Mouse (Mus musculus) MEL (cell line): Measurements from ENCODE around the gene Edn2. TPM values are rescaled to one million over a fixed set of nuclear protein-coding genes. Genes with fewer than 3 reads are reported as not detected.

Source experiments
- DNase-seq: peaks from one replicate; pipeline ENCODE4 v3.0.0; 2011; ENCODE audit warnings: low read depth, low spot score
- H3K27ac ChIP-seq: 2 replicates; pipeline ENCODE4 v1.5.1; 2012; ENCODE audit warnings: low read depth, mild to moderate bottlenecking, control low read depth, low read length, moderate library complexity; ENCODE audit not compliant: control insufficient read depth
- H3K27me3 ChIP-seq, 2 experiments: fragments of 150-350 bp in 1 of 2; sonication (generic) in 1 of 2; 2 replicates each; pipeline ENCODE4 v1.6.1; 2012; ENCODE audit warnings: low read length in 2 of 2, mild to moderate bottlenecking in 2 of 2, improper control_type of control experiment in 1 of 2, moderate library complexity in 1 of 2; ENCODE audit not compliant: insufficient read depth in 2 of 2, control insufficient read depth in 1 of 2
- H3K36me3 ChIP-seq, 2 experiments: 2 replicates each; pipeline ENCODE4 v1.6.1; 2012 to 2014; ENCODE audit warnings: low read length in 2 of 2, improper control_type of control experiment in 1 of 2, inconsistent platforms in 1 of 2, mild to moderate bottlenecking in 1 of 2; ENCODE audit not compliant: insufficient read depth in 2 of 2, control insufficient read depth in 1 of 2
- H3K4me1 ChIP-seq, 2 experiments: fragments of 150-350 bp in 1 of 2; sonication (generic) in 1 of 2; 2 replicates each; pipeline ENCODE4 v1.6.1; 2012; ENCODE audit warnings: low read length in 2 of 2, improper control_type of control experiment in 1 of 2, mild to moderate bottlenecking in 1 of 2; ENCODE audit not compliant: insufficient read depth in 2 of 2, control insufficient read depth in 1 of 2
- H3K4me3 ChIP-seq, 2 experiments: fragments of 150-350 bp in 1 of 2; sonication (generic) in 1 of 2; 2 replicates each; pipeline ENCODE4 v1.5.1; 2012; ENCODE audit warnings: low read depth in 2 of 2, low read length in 2 of 2, mild to moderate bottlenecking in 2 of 2, moderate library complexity in 2 of 2, control low read depth in 1 of 2, improper control_type of control experiment in 1 of 2; ENCODE audit not compliant: control insufficient read depth in 1 of 2, insufficient read depth in 1 of 2
- H3K79me2 ChIP-seq: 2 replicates; pipeline ENCODE4 v1.6.1; 2012; ENCODE audit warnings: mild to moderate bottlenecking, low read length, moderate library complexity; ENCODE audit not compliant: control insufficient read depth, poor library complexity, insufficient read depth
- H3K9ac ChIP-seq: 2 replicates; pipeline ENCODE4 v1.6.1; 2012; ENCODE audit warnings: low read depth, mild to moderate bottlenecking, control low read depth, low read length, moderate library complexity; ENCODE audit not compliant: control insufficient read depth, poor library complexity, severe bottlenecking
- H3K9me3 ChIP-seq: fragments of 150-350 bp; sonication (generic); replicated peaks from 2 replicates; pipeline ENCODE4 v1.6.1; 2012; ENCODE audit warnings: mild to moderate bottlenecking, low read length, improper control_type of control experiment, moderate library complexity; ENCODE audit not compliant: insufficient read depth
- BHLHE40 ChIP-seq: IDR thresholded peaks from 2 replicates; pipeline ENCODE4 v1.6.1; 2012; ENCODE audit warnings: low read depth, mild to moderate bottlenecking, inconsistent platforms, low read length, improper control_type of control experiment, borderline replicate concordance
- CHD2 ChIP-seq: IDR thresholded peaks from 2 replicates; pipeline ENCODE4 v1.6.1; 2011; ENCODE audit warnings: low read length, improper control_type of control experiment
- CTCF ChIP-seq, 3 experiments: IDR thresholded peaks in 2 of 3; conservative IDR thresholded peaks in 1 of 3; 2 replicates each; pipeline ENCODE4 v1.5.1; 2011 to 2012; ENCODE audit warnings: low read length in 3 of 3, low read depth in 2 of 3, mild to moderate bottlenecking in 2 of 3, improper control_type of control experiment in 1 of 3, inconsistent platforms in 1 of 3, mixed read lengths in 1 of 3, moderate library complexity in 1 of 3; ENCODE audit not compliant: control insufficient read depth in 1 of 3, insufficient read depth in 1 of 3, poor library complexity in 1 of 3, severe bottlenecking in 1 of 3
- E2F4 ChIP-seq: IDR thresholded peaks from 2 replicates; pipeline ENCODE4 v1.6.1; 2011; ENCODE audit warnings: low read depth, low read length, improper control_type of control experiment, borderline replicate concordance
- ELF1 ChIP-seq: IDR thresholded peaks from 2 replicates; pipeline ENCODE4 v1.6.1; 2014; ENCODE audit warnings: low read depth, mild to moderate bottlenecking, inconsistent platforms, low read length, improper control_type of control experiment, moderate library complexity
- GABPA ChIP-seq: IDR thresholded peaks from 2 replicates; pipeline ENCODE4 v1.6.1; 2012; ENCODE audit warnings: low read depth, mild to moderate bottlenecking, inconsistent platforms, low read length, improper control_type of control experiment, moderate library complexity
- GATA1 ChIP-seq: IDR thresholded peaks from 2 replicates; pipeline ENCODE4 v1.6.1; 2011; ENCODE audit warnings: low read depth, low read length, improper control_type of control experiment
- JUND ChIP-seq: IDR thresholded peaks from 2 replicates; pipeline ENCODE4 v1.6.1; 2011; ENCODE audit warnings: low read depth, mild to moderate bottlenecking, improper control_type of control experiment, low read length
- KAT2A ChIP-seq: conservative IDR thresholded peaks from 2 replicates; pipeline ENCODE4 v1.6.1; 2012; ENCODE audit warnings: low read depth, low read length, improper control_type of control experiment, inconsistent platforms
- MAX ChIP-seq: IDR thresholded peaks from 2 replicates; pipeline ENCODE4 v1.6.1; 2011; ENCODE audit warnings: low read length, improper control_type of control experiment
- MAZ ChIP-seq: IDR thresholded peaks from 2 replicates; pipeline ENCODE4 v1.6.1; 2012; ENCODE audit warnings: low read depth, mild to moderate bottlenecking, inconsistent platforms, low read length, improper control_type of control experiment
- MXI1 ChIP-seq: IDR thresholded peaks from 2 replicates; pipeline ENCODE4 v1.6.1; 2011; ENCODE audit warnings: mild to moderate bottlenecking, low read depth, low read length, improper control_type of control experiment
- MYC ChIP-seq: IDR thresholded peaks from 2 replicates; pipeline ENCODE4 v1.6.1; 2011; ENCODE audit warnings: low read depth, mild to moderate bottlenecking, low read length, improper control_type of control experiment, moderate library complexity
- NELFE ChIP-seq: IDR thresholded peaks from 2 replicates; pipeline ENCODE4 v1.6.1; 2011; ENCODE audit warnings: low read depth, low read length, improper control_type of control experiment
- POLR2A ChIP-seq, 2 experiments: IDR thresholded peaks; 2 replicates each; pipeline ENCODE4 v1.6.1; 2011 to 2012; ENCODE audit warnings: low read length in 2 of 2, mild to moderate bottlenecking in 2 of 2, control low read depth in 1 of 2, improper control_type of control experiment in 1 of 2, low read depth in 1 of 2, moderate library complexity in 1 of 2; ENCODE audit not compliant: control insufficient read depth in 1 of 2, insufficient read depth in 1 of 2, poor library complexity in 1 of 2
- POLR2AphosphoS2 ChIP-seq: IDR thresholded peaks from 2 replicates; pipeline ENCODE4 v1.6.1; 2011; ENCODE audit warnings: low read length, improper control_type of control experiment
- POLR2AphosphoS5 ChIP-seq: IDR thresholded peaks from 2 replicates; pipeline ENCODE4 v1.6.1; 2012; ENCODE audit warnings: low read depth, borderline replicate concordance, mild to moderate bottlenecking, inconsistent platforms, low read length, moderate library complexity, mixed read lengths
- RCOR1 ChIP-seq: IDR thresholded peaks from 2 replicates; pipeline ENCODE4 v1.6.1; 2012; ENCODE audit warnings: low read depth, mild to moderate bottlenecking, inconsistent platforms, low read length, improper control_type of control experiment
- SMC3 ChIP-seq: IDR thresholded peaks from 2 replicates; pipeline ENCODE4 v1.6.1; 2011; ENCODE audit warnings: low read depth, low read length, improper control_type of control experiment
- TAL1 ChIP-seq: IDR thresholded peaks from 2 replicates; pipeline ENCODE4 v1.6.1; 2012; ENCODE audit warnings: mild to moderate bottlenecking, inconsistent platforms, low read length, moderate library complexity, mixed read lengths
- TBP ChIP-seq: IDR thresholded peaks from 2 replicates; pipeline ENCODE4 v1.8.0; 2011; ENCODE audit warnings: low read depth, low read length, improper control_type of control experiment
- UBTF ChIP-seq: IDR thresholded peaks from 2 replicates; pipeline ENCODE4 v1.6.1; 2012; ENCODE audit warnings: low read depth, mild to moderate bottlenecking, inconsistent platforms, low read length, improper control_type of control experiment, moderate library complexity, borderline replicate concordance; ENCODE audit not compliant: insufficient read depth
- USF1 ChIP-seq: IDR thresholded peaks from 2 replicates; pipeline ENCODE4 v1.6.1; 2014; ENCODE audit warnings: low read depth, mild to moderate bottlenecking, inconsistent platforms, low read length, improper control_type of control experiment, moderate library complexity
- USF2 ChIP-seq, 2 experiments: IDR thresholded peaks; 2 replicates each; pipeline ENCODE4 v1.6.1; 2011 to 2012; ENCODE audit warnings: improper control_type of control experiment in 2 of 2, low read length in 2 of 2, borderline replicate concordance in 1 of 2, inconsistent platforms in 1 of 2, low read depth in 1 of 2, mild to moderate bottlenecking in 1 of 2; ENCODE audit not compliant: insufficient read depth in 1 of 2
- ZC3H11A ChIP-seq: IDR thresholded peaks from 2 replicates; pipeline ENCODE4 v1.6.1; 2012; ENCODE audit warnings: low read depth, mild to moderate bottlenecking, inconsistent platforms, low read length, improper control_type of control experiment
- ZKSCAN1 ChIP-seq: IDR thresholded peaks from 2 replicates; pipeline ENCODE4 v1.6.1; 2012; ENCODE audit warnings: low read depth, mild to moderate bottlenecking, inconsistent platforms, low read length, improper control_type of control experiment, moderate library complexity
- polyA plus RNA-seq, 2 experiments: library from polyadenylated mRNA; stranded (reverse) in 1 of 2; unstranded in 1 of 2; fragments of >175 nt in 1 of 2; fragments of >200 nt in 1 of 2; gene quantifications; 2 replicates each; pipeline versions ENCODE4 v1.2.1 to v1.2.4; 2012; ENCODE audit warnings: low replicate concordance in 2 of 2, low read depth in 1 of 2; ENCODE audit not compliant: insufficient read length in 2 of 2, insufficient read depth in 1 of 2, missing spikeins in 1 of 2
- total RNA-seq: library from RNA; depleted of rRNA; stranded (reverse); fragments of 300-350 nt; gene quantifications from 2 replicates; pipeline ENCODE4 v1.2.3, GENCODE M21; 2012

Edn2 gene
- total and polyA plus RNA-seq, 3 experiments, result not detected

DNA sequence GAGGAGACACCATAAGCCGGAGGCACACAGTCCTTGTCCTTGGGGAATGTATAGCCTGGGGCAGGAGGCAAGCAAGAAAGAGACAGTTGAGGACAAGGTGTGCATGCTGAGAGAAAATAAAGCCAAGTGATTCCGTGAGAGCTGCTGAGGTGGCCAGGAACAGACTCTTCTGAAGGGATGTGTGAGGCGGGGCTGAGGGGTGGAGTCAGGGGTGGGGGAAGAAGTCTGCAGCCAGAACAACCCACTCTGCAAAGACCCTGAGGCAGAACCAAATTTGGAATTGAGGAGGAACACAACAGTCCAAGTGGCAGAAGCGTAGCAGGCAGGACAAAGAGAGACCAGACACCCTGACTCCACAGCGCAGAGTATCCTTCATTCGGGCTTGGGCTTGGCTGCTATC is 51.1 kb downstream of the Edn2 start:
- H3K36me3 ChIP-seq, result no peaks in the 10 kb centered on the region
- H3K27me3 ChIP-seq, result no peaks in the 10 kb centered on the region
- no peaks in the 10 kb centered on the region for H3K79me2 ChIP-seq
- H3K9ac ChIP-seq, result no peak overlapping the region
- no peak for TF ChIP-seq GABPA
- TF ChIP-seq KAT2A, result no peak
- no peak for TF ChIP-seq POLR2A (IDR thresholded peaks at IDR 0.05; ENCODE audit: control insufficient read depth in 1 of 2, insufficient read depth in 1 of 2, low read depth in 1 of 2, low read length in 2 of 2, poor library complexity in 1 of 2)
- no peak for TF ChIP-seq CTCF (IDR thresholded peaks at IDR 0.05 in 2 of 3, conservative IDR thresholded peaks at IDR 0.05 in 1 of 3; ENCODE audit: control insufficient read depth in 1 of 3, insufficient read depth in 1 of 3, low read depth in 2 of 3, low read length in 3 of 3, poor library complexity in 1 of 3, severe bottlenecking in 1 of 3)
- no peak for TF ChIP-seq MAZ
- no peak for TF ChIP-seq MYC
- TF ChIP-seq UBTF, result no peak
- TF ChIP-seq TBP, result no peak
- TF ChIP-seq SMC3, result no peak
- TF ChIP-seq USF1, result no peak
- TF ChIP-seq MAX, result no peak
- TF ChIP-seq USF2 (IDR thresholded peaks at IDR 0.05; ENCODE audit: borderline replicate concordance in 1 of 2, insufficient read depth in 1 of 2, low read depth in 1 of 2, low read length in 2 of 2), result no peak
- no peak for TF ChIP-seq TAL1
- TF ChIP-seq JUND, result no peak
- TF ChIP-seq GATA1, result no peak
- TF ChIP-seq NELFE, result no peak
- no peak for TF ChIP-seq CHD2
- no peak for TF ChIP-seq POLR2AphosphoS5
- H3K9me3 ChIP-seq, result no peaks in the 10 kb centered on the region
- H3K4me1 ChIP-seq, result no peaks in the 10 kb centered on the region
- no peak overlapping the region for H3K27ac ChIP-seq
- no peak overlapping the region for H3K4me3 ChIP-seq
- no peak for DNase-seq

DNA sequence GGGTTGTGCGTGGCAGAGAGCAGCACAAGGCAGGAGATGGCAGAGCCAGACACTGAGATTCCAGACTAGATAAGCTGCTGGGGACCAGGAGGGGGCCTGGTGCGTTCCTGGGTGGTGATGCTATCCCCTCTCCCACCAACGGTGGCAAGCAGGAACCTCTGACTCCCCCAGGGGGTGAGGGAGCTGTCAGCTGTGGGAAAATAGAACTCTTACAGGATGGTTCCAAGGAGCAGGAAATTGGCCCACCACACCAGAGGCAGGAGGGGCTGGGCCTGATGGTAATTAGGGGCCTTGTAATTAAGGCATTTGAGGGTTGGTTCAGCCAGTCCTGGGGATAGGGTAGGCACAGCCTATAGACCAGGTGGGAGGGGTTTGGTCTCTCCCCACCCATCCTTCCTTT is 51.8 kb downstream of the Edn2 start:
- Histone ChIP-seq H3K27ac (no peak overlapping the region), H3K9ac (no peak overlapping the region), H3K4me3 (no peak overlapping the region), H3K9me3 (no peaks in the 10 kb centered on the region), H3K36me3 (no peaks in the 10 kb centered on the region), H3K4me1 (no peaks in the 10 kb centered on the region), H3K79me2 (no peaks in the 10 kb centered on the region), H3K27me3 (no peaks in the 10 kb centered on the region)
- DNase-seq, result no peak
- TF ChIP-seq POLR2AphosphoS2, result no peak
- no peak for TF ChIP-seq MYC
- no peak for TF ChIP-seq NELFE
- no peak for TF ChIP-seq RCOR1
- no peak for TF ChIP-seq ZKSCAN1
- no peak for TF ChIP-seq UBTF
- TF ChIP-seq SMC3, result no peak
- TF ChIP-seq ELF1, result no peak
- TF ChIP-seq BHLHE40, result no peak
- TF ChIP-seq MXI1, result no peak
- TF ChIP-seq E2F4, result no peak
- no peak for TF ChIP-seq GABPA
- no peak for TF ChIP-seq ZC3H11A
- no peak for TF ChIP-seq GATA1
- no peak for TF ChIP-seq MAX
